Mouse (Mus musculus): ENCODE data around the gene Stub1. TPM values are rescaled to one million over a fixed set of nuclear protein-coding genes. Genes with fewer than 3 reads are reported as not detected.

Stub1 gene
- polyA plus RNA-seq, 1 experiment from 2014 or later, result 336 TPM

DNA sequence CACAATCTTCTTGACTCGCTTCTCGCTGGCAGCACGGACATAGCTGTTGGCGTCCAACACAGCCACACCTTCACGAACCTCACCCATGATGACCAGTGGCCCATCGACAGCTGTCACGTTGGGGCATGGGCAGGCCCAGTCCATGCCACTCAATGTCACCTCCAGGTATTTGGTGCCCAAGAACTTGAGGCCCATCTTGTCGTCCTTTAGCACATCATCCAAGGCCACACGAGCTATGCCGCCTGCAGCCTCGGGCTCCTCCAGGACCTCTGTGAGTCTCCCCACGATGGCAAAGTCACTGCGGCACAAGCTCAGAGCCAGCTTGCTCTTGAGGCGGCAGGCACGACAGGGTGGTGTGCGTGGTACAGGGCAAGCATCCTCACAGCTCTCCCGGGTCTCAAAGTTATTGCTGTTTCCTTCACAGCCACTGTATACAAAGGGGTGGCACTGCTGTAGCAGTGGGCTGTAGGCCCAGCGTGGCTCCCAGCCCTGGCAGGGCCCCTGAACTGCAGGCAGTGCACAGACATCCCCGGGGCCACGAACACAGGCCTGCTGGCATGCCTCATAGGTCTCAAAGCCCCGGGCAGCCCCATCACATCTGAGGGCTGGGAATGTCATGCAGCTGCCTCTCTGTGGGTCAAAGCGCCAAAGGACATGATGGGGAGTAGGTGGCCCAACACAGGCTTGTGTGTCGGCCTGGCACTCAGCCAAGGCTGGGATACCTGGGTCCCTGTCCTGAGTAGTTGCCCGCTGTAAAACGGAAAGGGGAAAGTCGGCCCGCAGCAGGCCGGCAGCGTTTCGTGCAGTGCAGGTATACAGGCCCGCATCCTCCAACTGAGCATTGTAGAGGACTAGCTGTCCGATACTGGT is 44.8 kb upstream of the Stub1 start:
- Histone ChIP-seq H3K4me3 (replicated peaks; ENCODE audit: low read length) (no peak overlapping the region), H3K27me3 (ENCODE audit: control insufficient read depth, insufficient read depth, low read length) (no peaks in the 10 kb centered on the region), H3K36me3 (replicated peaks; ENCODE audit: control insufficient read depth, insufficient read depth) (peaks cover 28% of the 10 kb centered on the region), H3K27ac (no peak overlapping the region), H3K9me3 (ENCODE audit: control insufficient read depth, low read length) (no peaks in the 10 kb centered on the region), H3K4me1 (replicated peaks; ENCODE audit: control insufficient read depth, insufficient read depth, low read length) (peaks cover 29% of the 10 kb centered on the region), H3K9ac (no peak overlapping the region), H3K4me2 (replicated peaks) (no peak overlapping the region)
- DNase-seq (ENCODE audit: low spot score) (no peak), ATAC-seq (ENCODE audit: low FRiP score) (no peak)
- WGBS, result 90% methylated on average over 32 of the region's 32 CpGs

DNA sequence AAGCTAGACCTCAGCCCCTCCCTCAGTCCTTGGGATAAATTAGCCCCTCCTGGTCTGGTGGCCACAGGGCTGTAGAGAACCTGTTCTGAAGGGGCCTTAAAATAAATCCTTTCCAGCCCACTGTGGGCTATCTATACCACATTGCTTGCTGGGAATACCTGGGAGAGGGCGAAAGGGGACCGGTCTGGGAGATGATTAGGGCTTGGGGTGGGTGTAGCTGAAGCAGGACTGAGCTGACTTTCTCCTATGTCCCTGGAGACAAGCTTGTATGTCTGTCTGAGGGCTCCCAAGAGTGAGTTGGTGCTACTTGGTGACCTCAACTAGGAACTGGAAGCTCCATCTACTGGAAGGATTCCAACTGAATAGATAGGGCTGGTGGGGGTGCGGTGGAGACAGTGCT is 43.8 kb upstream of the Stub1 start:
- no peak overlapping the region for H3K4me3 ChIP-seq (replicated peaks; ENCODE audit: low read length)

GRCm38 (mm10) chr17:25876347-25876915 is 43.2 kb upstream of the Stub1 start:
- DNase-seq (ENCODE audit: low spot score), result no peak
- Histone ChIP-seq H3K9ac (peak overlapping the region; percentile 92), H3K4me3 (replicated peaks; ENCODE audit: low read length) (peak overlapping the region; percentile 68), H3K4me1 (replicated peaks; ENCODE audit: control insufficient read depth, insufficient read depth, low read length) (peaks cover 29% of the 10 kb centered on the region), H3K27me3 (ENCODE audit: control insufficient read depth, insufficient read depth, low read length) (no peaks in the 10 kb centered on the region), H3K4me2 (replicated peaks) (peak overlapping the region; percentile 78), H3K36me3 (replicated peaks; ENCODE audit: control insufficient read depth, insufficient read depth) (peaks cover 18% of the 10 kb centered on the region), H3K9me3 (ENCODE audit: control insufficient read depth, low read length) (no peaks in the 10 kb centered on the region), H3K27ac (no peak overlapping the region)
- ATAC-seq (ENCODE audit: low FRiP score), result no peak
- 54% methylated on average over 10 of the region's 10 CpGs for WGBS

More for the DNA sequence above, 43.8 kb upstream of the Stub1 start:
- Histone ChIP-seq H3K27me3 (ENCODE audit: control insufficient read depth, insufficient read depth, low read length) (no peaks in the 10 kb centered on the region), H3K9me3 (ENCODE audit: control insufficient read depth, low read length) (no peaks in the 10 kb centered on the region), H3K36me3 (replicated peaks; ENCODE audit: control insufficient read depth, insufficient read depth) (peaks cover 21% of the 10 kb centered on the region), H3K9ac (no peak overlapping the region), H3K4me2 (replicated peaks) (0 out of 2 replicates have a peak overlapping the region, but pooled peaks have one; percentile 78), H3K4me1 (replicated peaks; ENCODE audit: control insufficient read depth, insufficient read depth, low read length) (peaks cover 29% of the 10 kb centered on the region), H3K27ac (no peak overlapping the region)
- 91% methylated on average over 3 of the region's 3 CpGs for WGBS
- ATAC-seq (ENCODE audit: low FRiP score) (no peak), DNase-seq (ENCODE audit: low spot score) (no peak)

DNA sequence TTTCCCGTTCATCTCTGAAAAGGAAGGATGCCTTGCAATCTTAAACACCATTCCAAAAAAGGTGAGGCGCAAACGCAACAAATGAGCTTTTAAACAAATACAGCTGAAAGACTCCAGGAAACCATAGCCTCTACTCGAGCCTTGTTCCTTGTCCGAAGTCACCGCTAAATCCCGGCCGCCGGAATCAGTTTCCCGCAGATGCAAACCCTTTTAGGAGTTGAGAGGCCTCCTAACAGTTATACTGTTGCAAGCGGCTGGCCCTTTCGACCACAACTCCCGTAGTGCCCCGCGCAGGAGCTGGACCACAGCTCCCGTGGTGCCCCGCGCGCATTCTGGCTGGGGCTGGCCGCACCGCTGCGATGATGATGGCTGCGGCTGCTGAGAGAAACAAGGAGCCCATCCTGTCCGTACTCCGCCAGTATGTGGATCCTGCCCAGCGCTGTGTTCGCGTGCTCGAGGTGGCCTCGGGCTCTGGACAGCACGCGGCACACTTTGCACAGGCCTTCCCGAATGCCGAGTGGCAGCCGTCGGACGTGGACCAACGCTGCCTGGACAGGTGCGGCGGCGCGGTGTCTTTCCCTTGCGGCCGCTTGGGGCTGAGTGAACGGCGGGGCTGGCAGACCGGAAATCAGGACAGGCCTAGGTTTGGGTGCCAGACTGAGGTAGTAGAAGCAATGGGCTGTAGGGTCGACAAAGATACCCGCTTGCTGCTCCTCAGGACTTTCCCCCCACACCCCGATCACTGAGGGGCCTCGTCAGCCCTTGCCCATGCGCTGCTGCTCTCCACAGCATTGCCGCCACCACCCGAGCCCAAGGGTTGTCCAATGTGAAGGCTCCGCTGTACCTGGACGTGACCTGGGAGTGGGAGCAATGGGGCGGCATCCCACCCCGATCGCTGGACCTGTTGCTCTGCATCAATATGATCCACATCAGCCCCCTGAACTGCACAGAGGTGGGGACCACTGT is 42.2 kb upstream of the Stub1 start:
- H3K27me3 ChIP-seq (ENCODE audit: control insufficient read depth, insufficient read depth, low read length), result no peaks in the 10 kb centered on the region
- WGBS, result under 1% methylated on average over 59 of the region's 59 CpGs
- H3K27ac ChIP-seq, result peak overlapping the region; percentile 94
- peak overlapping the region; percentile 68 for H3K4me3 ChIP-seq (replicated peaks; ENCODE audit: low read length)
- peak overlapping the region; percentile 92 for H3K9ac ChIP-seq
- no peaks in the 10 kb centered on the region for H3K9me3 ChIP-seq (ENCODE audit: control insufficient read depth, low read length)
- DNase-seq (ENCODE audit: low spot score), result peak; percentile 89
- peaks cover 22% of the 10 kb centered on the region for H3K4me1 ChIP-seq (replicated peaks; ENCODE audit: control insufficient read depth, insufficient read depth, low read length)
- H3K36me3 ChIP-seq (replicated peaks; ENCODE audit: control insufficient read depth, insufficient read depth), result peaks cover 17% of the 10 kb centered on the region
- peak overlapping the region; percentile 78 for H3K4me2 ChIP-seq (replicated peaks)
- peak; percentile 88 for ATAC-seq (ENCODE audit: low FRiP score)

DNA sequence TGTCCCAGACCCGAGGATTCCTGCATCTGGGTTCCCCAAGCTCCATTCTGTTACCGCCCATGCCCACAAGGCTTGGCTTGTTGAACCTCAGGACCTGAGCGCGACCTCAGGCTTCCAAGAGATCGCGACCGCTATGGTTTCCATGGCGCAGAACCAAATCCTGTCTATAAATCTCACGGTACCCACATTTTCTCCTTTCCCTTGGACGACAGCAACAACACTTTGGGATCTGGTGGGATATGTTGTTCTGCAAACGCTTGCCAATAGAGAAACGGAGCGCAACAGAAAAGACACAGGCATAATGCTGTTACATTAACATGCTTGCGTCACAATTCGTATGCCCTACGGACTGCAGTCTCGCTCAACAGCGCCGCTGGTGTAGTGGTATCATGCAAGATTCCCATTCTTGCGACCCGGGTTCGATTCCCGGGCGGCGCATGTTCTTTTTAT is 41.5 kb upstream of the Stub1 start, which contains the start of gene Mettl26:
TSS of gene Mettl26 (plus strand) at position 354 of the 450 bp plus-strand sequence.
- DNase-seq (ENCODE audit: low spot score) (peak; percentile 100), ATAC-seq (ENCODE audit: low FRiP score) (peak; percentile 77)
- Histone ChIP-seq H3K4me3 (replicated peaks; ENCODE audit: low read length) (peak within 1 kb of the TSS; percentile 68), H3K9me3 (ENCODE audit: control insufficient read depth, low read length) (no peaks in the 10 kb centered on the region), H3K9ac (peak within 1 kb of the TSS; percentile 92), H3K4me2 (replicated peaks) (peak within 1 kb of the TSS; percentile 78), H3K27ac (peak within 1 kb of the TSS; percentile 94), H3K27me3 (ENCODE audit: control insufficient read depth, insufficient read depth, low read length) (no peaks in the 10 kb centered on the region), H3K4me1 (replicated peaks; ENCODE audit: control insufficient read depth, insufficient read depth, low read length) (peaks cover 18% of the 10 kb centered on the region), H3K36me3 (replicated peaks; ENCODE audit: control insufficient read depth, insufficient read depth) (peaks cover 17% of the 10 kb centered on the region)
- WGBS, result under 1% methylated on average over 25 of the region's 25 CpGs

DNA sequence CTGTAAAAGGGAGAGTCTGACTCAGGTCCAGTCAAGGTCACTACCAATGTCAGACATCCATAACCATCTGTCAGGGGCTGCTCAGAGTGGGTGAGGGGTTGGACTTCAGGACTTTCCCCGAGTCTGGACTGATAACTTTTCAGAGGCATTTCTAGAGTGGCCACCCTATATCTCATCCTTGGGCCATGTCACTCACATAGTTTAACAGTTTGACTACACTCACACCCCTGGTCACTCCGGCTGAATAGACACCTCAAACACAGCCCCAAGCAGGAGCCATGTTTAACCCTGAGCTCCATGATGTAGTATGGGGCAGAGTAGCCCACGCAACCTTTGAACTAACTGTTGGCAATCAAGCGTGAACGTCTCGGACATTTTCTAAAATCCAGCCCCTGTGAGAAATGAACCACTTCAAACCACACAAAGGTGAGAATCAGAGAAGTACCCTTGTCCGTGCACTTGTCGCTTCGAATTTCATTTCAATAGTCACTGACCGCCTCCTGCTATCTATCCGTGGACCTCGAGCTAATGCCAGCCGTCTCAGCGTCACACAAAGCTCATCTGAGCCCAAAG is 41.0 kb upstream of the Stub1 start:
- Histone ChIP-seq H3K4me1 (replicated peaks; ENCODE audit: control insufficient read depth, insufficient read depth, low read length) (peaks cover 18% of the 10 kb centered on the region), H3K27ac (peak overlapping the region; percentile 94), H3K9me3 (ENCODE audit: control insufficient read depth, low read length) (no peaks in the 10 kb centered on the region), H3K27me3 (ENCODE audit: control insufficient read depth, insufficient read depth, low read length) (no peaks in the 10 kb centered on the region), H3K4me3 (replicated peaks; ENCODE audit: low read length) (peak overlapping the region; percentile 68), H3K9ac (peak overlapping the region; percentile 92), H3K36me3 (replicated peaks; ENCODE audit: control insufficient read depth, insufficient read depth) (peaks cover 17% of the 10 kb centered on the region), H3K4me2 (replicated peaks) (peak overlapping the region; percentile 78)
- no peak for DNase-seq (ENCODE audit: low spot score)
- 5% methylated on average over 14 of the region's 14 CpGs for WGBS
- no peak for ATAC-seq (ENCODE audit: low FRiP score)

GRCm38 (mm10) chr17:25873405-25874147 is 40.4 kb upstream of the Stub1 start:
- H3K36me3 ChIP-seq (replicated peaks; ENCODE audit: control insufficient read depth, insufficient read depth), result peaks cover 10% of the 10 kb centered on the region
- ATAC-seq (ENCODE audit: low FRiP score) (no peak), DNase-seq (ENCODE audit: low spot score) (no peak)
- peak overlapping the region; percentile 94 for H3K27ac ChIP-seq
- no peaks in the 10 kb centered on the region for H3K9me3 ChIP-seq (ENCODE audit: control insufficient read depth, low read length)
- H3K27me3 ChIP-seq (ENCODE audit: control insufficient read depth, insufficient read depth, low read length), result no peaks in the 10 kb centered on the region
- H3K4me3 ChIP-seq (replicated peaks; ENCODE audit: low read length), result peak overlapping the region; percentile 68
- H3K4me1 ChIP-seq (replicated peaks; ENCODE audit: control insufficient read depth, insufficient read depth, low read length), result peaks cover 23% of the 10 kb centered on the region
- H3K9ac ChIP-seq, result no peak overlapping the region
- 84% methylated on average over 11 of the region's 11 CpGs for WGBS
- peak overlapping the region; percentile 78 for H3K4me2 ChIP-seq (replicated peaks)

DNA sequence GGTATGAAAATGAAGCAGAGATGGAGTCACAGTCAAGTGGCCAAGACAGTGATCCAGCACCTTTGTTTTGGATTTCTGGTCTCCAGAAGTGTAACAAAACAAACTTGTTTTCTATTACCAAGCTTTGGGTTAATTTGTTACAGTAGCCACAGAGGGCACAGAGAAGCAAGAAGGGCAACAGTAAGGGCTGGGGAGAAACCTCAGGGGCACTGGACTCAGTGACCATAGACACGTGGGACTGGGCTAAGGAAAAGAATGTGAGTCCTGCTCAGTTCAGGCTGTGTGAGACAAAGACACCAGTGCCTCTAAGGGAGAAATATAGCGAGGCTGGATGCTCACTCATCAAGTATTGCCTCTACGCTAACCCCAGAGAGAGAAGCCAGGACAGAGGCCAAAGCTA is 39.5 kb upstream of the Stub1 start:
- H3K27me3 ChIP-seq (ENCODE audit: control insufficient read depth, insufficient read depth, low read length), result no peaks in the 10 kb centered on the region
- H3K9ac ChIP-seq, result no peak overlapping the region
- 87% methylated on average over 3 of the region's 3 CpGs for WGBS
- no peak for DNase-seq (ENCODE audit: low spot score)
- no peak overlapping the region for H3K4me2 ChIP-seq (replicated peaks)
- H3K4me3 ChIP-seq (replicated peaks; ENCODE audit: low read length), result no peak overlapping the region
- no peak overlapping the region for H3K27ac ChIP-seq
- H3K36me3 ChIP-seq (replicated peaks; ENCODE audit: control insufficient read depth, insufficient read depth), result peaks cover 1% of the 10 kb centered on the region; the same call in 1 of the 2 replicates
- peaks cover 27% of the 10 kb centered on the region for H3K4me1 ChIP-seq (replicated peaks; ENCODE audit: control insufficient read depth, insufficient read depth, low read length)
- no peak for ATAC-seq (ENCODE audit: low FRiP score)
- no peaks in the 10 kb centered on the region for H3K9me3 ChIP-seq (ENCODE audit: control insufficient read depth, low read length)
